Mouse (Mus musculus): Measurements from ENCODE around the gene Wdr4. TPM values are rescaled to one million over a fixed set of nuclear protein-coding genes. Genes with fewer than 3 reads are reported as not detected.

The Wdr4 gene
- polyA plus RNA-seq, 1 experiment, result 26.1 TPM

DNA sequence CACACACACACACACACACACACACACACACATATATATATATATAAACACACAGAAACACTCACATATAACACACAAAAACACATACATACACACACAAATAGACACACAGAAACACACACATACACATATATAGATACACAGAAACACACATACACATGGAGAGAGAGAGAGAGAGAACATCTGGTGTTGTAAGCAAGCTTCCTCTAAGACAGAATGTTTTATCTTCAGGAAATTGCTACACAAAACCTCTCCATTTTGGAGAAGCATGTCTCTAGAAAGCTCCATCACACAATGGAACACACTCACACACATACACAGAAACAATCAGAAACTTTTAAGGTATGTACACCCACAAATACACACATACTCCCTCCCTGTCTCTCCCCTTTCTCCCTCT is 28.4 kb downstream of the Wdr4 start:
- H3K36me3 ChIP-seq (ENCODE audit: control insufficient read depth, insufficient read depth), result peaks cover 8% of the 10 kb centered on the region
- no peak overlapping the region for H3K4me2 ChIP-seq (ENCODE audit: low read depth)
- H3K4me3 ChIP-seq, result no peak overlapping the region
- TF ChIP-seq POLR2AphosphoS2 (IDR thresholded peaks at IDR 0.05; ENCODE audit: insufficient read length, low read depth) (no peak), TCF3 (IDR thresholded peaks at IDR 0.05; ENCODE audit: insufficient read length, low read depth) (no peak), SRF (IDR thresholded peaks at IDR 0.05; ENCODE audit: control insufficient read depth, insufficient read length, low read depth) (no peak), CEBPB (IDR thresholded peaks at IDR 0.05; ENCODE audit: insufficient read depth, poor library complexity, severe bottlenecking) (no peak)
- no peaks in the 10 kb centered on the region for H3K79me2 ChIP-seq (ENCODE audit: control insufficient read depth, insufficient read depth)
- H3K27me3 ChIP-seq (ENCODE audit: control insufficient read depth, insufficient read depth, insufficient read length), result peaks cover 22% of the 10 kb centered on the region
- H3ac ChIP-seq (ENCODE audit: control insufficient read depth, insufficient read length), result no peak overlapping the region

DNA sequence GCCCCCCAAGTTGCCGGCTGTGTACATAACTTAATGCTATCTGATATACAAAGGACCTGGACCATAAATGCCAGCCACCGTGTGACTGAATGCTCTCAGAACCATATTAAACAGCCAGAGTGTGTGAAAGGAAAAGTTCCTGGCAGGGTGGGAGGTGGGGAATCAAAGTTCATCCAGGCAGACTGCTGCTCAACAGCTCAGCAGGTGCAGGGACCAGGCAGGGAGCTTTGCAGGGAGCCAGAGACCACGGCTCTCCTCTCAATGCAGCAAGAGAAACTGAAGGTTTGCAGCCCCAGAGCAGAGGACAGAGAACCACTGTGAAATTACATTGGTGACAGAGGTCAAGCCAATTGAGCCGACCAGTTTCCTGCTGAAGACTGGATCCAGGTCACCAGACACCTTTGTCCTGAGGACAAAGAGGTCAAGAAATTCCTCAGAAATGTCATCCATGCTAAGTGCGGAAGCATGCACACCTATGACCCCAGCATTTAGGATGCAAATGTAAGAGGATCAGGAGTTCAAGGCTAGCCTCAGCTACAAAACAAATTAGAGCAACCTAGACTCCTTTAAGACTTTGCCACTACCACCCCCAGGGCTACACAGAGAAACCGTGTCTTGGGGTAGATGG is 32.2 kb downstream of the Wdr4 start:
- TF ChIP-seq MYOD1 (IDR thresholded peaks at IDR 0.05; ENCODE audit: control insufficient read depth in 1 of 3, insufficient read length in 2 of 3, low read depth in 2 of 3) (no peak), SRF (IDR thresholded peaks at IDR 0.05; ENCODE audit: control insufficient read depth, insufficient read length, low read depth) (no peak), POLR2AphosphoS2 (IDR thresholded peaks at IDR 0.05; ENCODE audit: insufficient read length, low read depth) (no peak), POLR2A (IDR thresholded peaks at IDR 0.05; ENCODE audit: insufficient read length, low read depth) (no peak), TCF3 (IDR thresholded peaks at IDR 0.05; ENCODE audit: insufficient read length, low read depth) (no peak), REST (IDR thresholded peaks at IDR 0.05; ENCODE audit: insufficient read depth, insufficient read length) (no peak), TCF12 (IDR thresholded peaks at IDR 0.05; ENCODE audit: insufficient read depth, poor library complexity, severe bottlenecking) (no peak), CEBPB (IDR thresholded peaks at IDR 0.05; ENCODE audit: insufficient read depth, poor library complexity, severe bottlenecking) (no peak), E2F4 (IDR thresholded peaks at IDR 0.05; ENCODE audit: insufficient read depth) (no peak), MYOG (IDR thresholded peaks at IDR 0.05; ENCODE audit: control insufficient read depth in 1 of 3, insufficient read depth in 1 of 3, insufficient read length in 2 of 3, low read depth in 2 of 3) (no peak), MAX (IDR thresholded peaks at IDR 0.05; ENCODE audit: low read depth) (no peak), USF1 (IDR thresholded peaks at IDR 0.05; ENCODE audit: low read depth) (no peak)
- H3K36me3 ChIP-seq (ENCODE audit: control insufficient read depth, insufficient read depth), result no peaks in the 10 kb centered on the region
- no peak overlapping the region for H3K4me2 ChIP-seq (ENCODE audit: low read depth)
- no peak overlapping the region for H3ac ChIP-seq (ENCODE audit: control insufficient read depth, insufficient read length)
- peaks cover 22% of the 10 kb centered on the region for H3K27me3 ChIP-seq (ENCODE audit: control insufficient read depth, insufficient read depth, insufficient read length)
- no peaks in the 10 kb centered on the region for H3K79me2 ChIP-seq (ENCODE audit: control insufficient read depth, insufficient read depth)
- H3K4me3 ChIP-seq, result no peak overlapping the region

DNA sequence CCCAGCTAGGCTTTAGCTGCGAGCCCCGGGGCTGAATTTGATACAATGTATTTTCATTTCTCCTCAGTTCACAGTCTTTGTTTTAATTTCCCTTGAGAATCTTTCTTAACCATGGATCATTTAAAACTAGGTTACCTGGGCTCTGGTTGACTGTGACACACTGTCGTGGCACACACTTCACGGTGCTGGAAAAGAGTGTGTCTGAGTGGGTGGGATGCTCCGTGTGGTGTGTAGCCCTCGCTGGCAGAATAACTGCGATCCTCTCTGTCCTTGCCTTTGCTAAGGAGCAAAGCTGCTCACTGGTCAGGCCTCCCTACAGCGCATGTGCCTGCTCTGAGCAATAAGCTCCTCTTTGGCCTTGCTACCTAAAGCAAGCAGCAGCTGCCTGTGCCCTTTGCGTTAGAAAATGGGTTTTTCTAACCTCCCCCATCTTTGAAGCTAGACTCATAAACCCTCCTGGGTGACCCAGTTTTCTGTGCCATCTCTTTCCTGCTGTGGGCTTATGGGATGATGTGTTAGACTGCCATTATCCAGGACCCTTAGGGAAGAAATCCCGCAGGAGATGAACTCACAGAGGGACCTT is 33.1 kb downstream of the Wdr4 start:
- Histone ChIP-seq H3ac (ENCODE audit: control insufficient read depth, insufficient read length) (no peak overlapping the region), H3K27me3 (ENCODE audit: control insufficient read depth, insufficient read depth, insufficient read length) (peaks cover 22% of the 10 kb centered on the region), H3K4me3 (no peak overlapping the region), H3K36me3 (ENCODE audit: control insufficient read depth, insufficient read depth) (no peaks in the 10 kb centered on the region), H3K79me2 (ENCODE audit: control insufficient read depth, insufficient read depth) (no peaks in the 10 kb centered on the region), H3K4me2 (ENCODE audit: low read depth) (no peak overlapping the region)
- no peak for TF ChIP-seq TCF3 (IDR thresholded peaks at IDR 0.05; ENCODE audit: insufficient read length, low read depth)

DNA sequence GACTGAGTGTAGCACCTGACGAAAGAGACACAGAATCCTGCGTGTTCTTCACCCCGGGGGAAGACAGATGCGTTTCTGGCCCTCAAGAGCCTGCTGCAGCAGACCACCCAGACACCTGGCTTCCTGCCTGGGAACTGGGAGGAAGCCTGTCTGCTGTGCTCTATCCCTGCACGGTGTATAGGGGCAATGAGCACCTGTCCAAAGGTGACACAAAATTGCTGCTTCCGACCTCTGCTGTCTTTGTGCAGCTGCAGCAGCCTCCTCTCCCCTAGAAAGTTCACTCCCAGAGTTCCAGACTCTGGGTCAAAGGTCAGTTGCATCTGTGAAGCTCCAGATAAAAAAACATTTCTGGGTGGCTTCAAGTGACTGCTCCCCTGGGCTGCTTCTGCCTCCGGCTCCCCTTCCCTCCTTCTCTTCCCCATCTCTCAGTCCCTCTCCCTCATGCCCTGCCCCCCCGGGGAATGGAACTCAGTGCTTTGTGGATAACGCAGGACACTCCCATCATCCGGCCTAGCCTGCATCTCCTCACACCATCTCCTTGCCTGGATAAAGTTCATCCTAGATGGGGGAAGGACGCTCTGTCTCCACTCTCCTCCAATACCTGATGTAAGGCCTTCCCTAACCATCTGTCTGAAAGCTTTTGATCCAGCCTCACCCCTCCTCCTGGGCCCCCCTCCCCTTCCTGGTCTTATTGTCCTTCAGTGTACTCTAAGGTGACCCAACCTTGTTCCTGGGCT is 40.5 kb downstream of the Wdr4 start:
- no peak overlapping the region for H3K4me2 ChIP-seq (ENCODE audit: low read depth)
- H3ac ChIP-seq (ENCODE audit: control insufficient read depth, insufficient read length), result no peak overlapping the region
- H3K4me3 ChIP-seq, result no peak overlapping the region
- peaks cover 25% of the 10 kb centered on the region for H3K27me3 ChIP-seq (ENCODE audit: control insufficient read depth, insufficient read depth, insufficient read length)
- no peaks in the 10 kb centered on the region for H3K36me3 ChIP-seq (ENCODE audit: control insufficient read depth, insufficient read depth)
- H3K79me2 ChIP-seq (ENCODE audit: control insufficient read depth, insufficient read depth), result no peaks in the 10 kb centered on the region
- TF ChIP-seq USF1 (IDR thresholded peaks at IDR 0.05; ENCODE audit: low read depth) (no peak), MYOG (IDR thresholded peaks at IDR 0.05; ENCODE audit: control insufficient read depth in 1 of 3, insufficient read depth in 1 of 3, insufficient read length in 2 of 3, low read depth in 2 of 3) (no peak), TCF3 (IDR thresholded peaks at IDR 0.05; ENCODE audit: insufficient read length, low read depth) (no peak), TCF12 (IDR thresholded peaks at IDR 0.05; ENCODE audit: insufficient read depth, poor library complexity, severe bottlenecking) (no peak), E2F4 (IDR thresholded peaks at IDR 0.05; ENCODE audit: insufficient read depth) (no peak), POLR2A (IDR thresholded peaks at IDR 0.05; ENCODE audit: insufficient read length, low read depth) (no peak), POLR2AphosphoS2 (IDR thresholded peaks at IDR 0.05; ENCODE audit: insufficient read length, low read depth) (no peak), MAX (IDR thresholded peaks at IDR 0.05; ENCODE audit: low read depth) (no peak), SRF (IDR thresholded peaks at IDR 0.05; ENCODE audit: control insufficient read depth, insufficient read length, low read depth) (no peak), CEBPB (IDR thresholded peaks at IDR 0.05; ENCODE audit: insufficient read depth, poor library complexity, severe bottlenecking) (no peak)

DNA sequence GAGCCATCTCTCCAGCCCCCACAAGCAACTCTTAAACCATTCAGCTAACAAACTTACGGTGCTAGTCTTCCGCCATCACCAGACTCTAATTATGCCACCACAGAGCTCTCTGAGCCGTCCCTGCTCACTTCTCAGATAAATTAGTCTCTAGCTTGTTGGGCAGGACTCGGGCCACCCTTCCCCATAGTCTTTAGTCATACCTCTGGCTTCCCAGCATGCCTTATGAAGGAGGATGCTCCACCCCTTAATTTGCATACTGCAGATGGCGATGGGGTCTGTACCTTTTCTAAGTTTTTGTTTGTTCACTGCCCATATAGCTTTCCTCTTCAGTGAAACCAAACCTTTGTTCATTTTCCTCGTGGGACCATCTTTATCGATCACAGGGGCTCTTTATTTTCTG is 41.2 kb downstream of the Wdr4 start:
- H3K36me3 ChIP-seq (ENCODE audit: control insufficient read depth, insufficient read depth), result no peaks in the 10 kb centered on the region
- no peak overlapping the region for H3K4me2 ChIP-seq (ENCODE audit: low read depth)
- H3K4me3 ChIP-seq, result no peak overlapping the region
- no peaks in the 10 kb centered on the region for H3K79me2 ChIP-seq (ENCODE audit: control insufficient read depth, insufficient read depth)
- TF ChIP-seq MYOD1 (IDR thresholded peaks at IDR 0.05; ENCODE audit: control insufficient read depth in 1 of 3, insufficient read length in 2 of 3, low read depth in 2 of 3) (no peak), POLR2A (IDR thresholded peaks at IDR 0.05; ENCODE audit: insufficient read length, low read depth) (no peak), POLR2AphosphoS2 (IDR thresholded peaks at IDR 0.05; ENCODE audit: insufficient read length, low read depth) (no peak), MYOG (IDR thresholded peaks at IDR 0.05; ENCODE audit: control insufficient read depth in 1 of 3, insufficient read depth in 1 of 3, insufficient read length in 2 of 3, low read depth in 2 of 3) (no peak), TCF12 (IDR thresholded peaks at IDR 0.05; ENCODE audit: insufficient read depth, poor library complexity, severe bottlenecking) (no peak), MAX (IDR thresholded peaks at IDR 0.05; ENCODE audit: low read depth) (no peak), USF1 (IDR thresholded peaks at IDR 0.05; ENCODE audit: low read depth) (no peak), CEBPB (IDR thresholded peaks at IDR 0.05; ENCODE audit: insufficient read depth, poor library complexity, severe bottlenecking) (no peak), TCF3 (IDR thresholded peaks at IDR 0.05; ENCODE audit: insufficient read length, low read depth) (no peak), REST (IDR thresholded peaks at IDR 0.05; ENCODE audit: insufficient read depth, insufficient read length) (no peak), E2F4 (IDR thresholded peaks at IDR 0.05; ENCODE audit: insufficient read depth) (no peak), SRF (IDR thresholded peaks at IDR 0.05; ENCODE audit: control insufficient read depth, insufficient read length, low read depth) (no peak)
- peaks cover 30% of the 10 kb centered on the region for H3K27me3 ChIP-seq (ENCODE audit: control insufficient read depth, insufficient read depth, insufficient read length)
- no peak overlapping the region for H3ac ChIP-seq (ENCODE audit: control insufficient read depth, insufficient read length)

Data from myocyte (in vitro differentiated cells).